Mouse (Mus musculus): Measurements from ENCODE around the gene Osbpl11.

Gene Osbpl11

DNA sequence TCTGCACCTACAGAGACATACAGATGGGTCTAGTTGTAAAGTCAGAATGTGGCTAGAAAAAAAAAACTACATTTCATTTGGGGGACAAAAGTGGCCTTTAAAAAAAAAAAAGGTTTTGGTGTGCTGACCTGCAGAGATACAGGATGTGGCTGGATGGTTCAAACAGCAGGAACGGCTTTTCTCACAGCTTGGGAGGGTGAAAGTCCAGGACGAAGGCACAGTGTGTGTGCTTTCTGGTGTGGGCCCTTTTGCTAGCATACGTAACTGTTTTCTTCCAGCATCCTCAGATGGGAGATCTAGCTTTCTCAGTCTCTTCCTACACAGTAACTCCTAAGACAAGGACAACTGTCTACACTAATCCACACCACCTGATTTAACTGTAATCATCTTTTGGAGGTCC is 4.1 kb upstream of the Osbpl11 start:
- no peaks in the 10 kb centered on the region for H3K9me3 ChIP-seq (ENCODE audit: low read length)
- TF ChIP-seq CTCF (conservative IDR thresholded peaks at IDR 0.05; ENCODE audit: low read length) (no peak), NANOG (IDR thresholded peaks at IDR 0.05; ENCODE audit: borderline replicate concordance, low read length) (no peak), POU5F1 (IDR thresholded peaks at IDR 0.05; ENCODE audit: borderline replicate concordance, low read length) (no peak)
- H3K4me1 ChIP-seq (replicated peaks; ENCODE audit: low read depth, low read length) = peaks cover 42% of the 10 kb centered on the region
- H3K36me3 ChIP-seq (ENCODE audit: insufficient read depth, low read length) = no peaks in the 10 kb centered on the region
- H3K27me3 ChIP-seq (ENCODE audit: insufficient read depth, low read length) = peaks cover 4% of the 10 kb centered on the region; the same call in 1 of the 2 replicates
- no peak overlapping the region for H3K4me3 ChIP-seq (replicated peaks; ENCODE audit: low read length)

DNA sequence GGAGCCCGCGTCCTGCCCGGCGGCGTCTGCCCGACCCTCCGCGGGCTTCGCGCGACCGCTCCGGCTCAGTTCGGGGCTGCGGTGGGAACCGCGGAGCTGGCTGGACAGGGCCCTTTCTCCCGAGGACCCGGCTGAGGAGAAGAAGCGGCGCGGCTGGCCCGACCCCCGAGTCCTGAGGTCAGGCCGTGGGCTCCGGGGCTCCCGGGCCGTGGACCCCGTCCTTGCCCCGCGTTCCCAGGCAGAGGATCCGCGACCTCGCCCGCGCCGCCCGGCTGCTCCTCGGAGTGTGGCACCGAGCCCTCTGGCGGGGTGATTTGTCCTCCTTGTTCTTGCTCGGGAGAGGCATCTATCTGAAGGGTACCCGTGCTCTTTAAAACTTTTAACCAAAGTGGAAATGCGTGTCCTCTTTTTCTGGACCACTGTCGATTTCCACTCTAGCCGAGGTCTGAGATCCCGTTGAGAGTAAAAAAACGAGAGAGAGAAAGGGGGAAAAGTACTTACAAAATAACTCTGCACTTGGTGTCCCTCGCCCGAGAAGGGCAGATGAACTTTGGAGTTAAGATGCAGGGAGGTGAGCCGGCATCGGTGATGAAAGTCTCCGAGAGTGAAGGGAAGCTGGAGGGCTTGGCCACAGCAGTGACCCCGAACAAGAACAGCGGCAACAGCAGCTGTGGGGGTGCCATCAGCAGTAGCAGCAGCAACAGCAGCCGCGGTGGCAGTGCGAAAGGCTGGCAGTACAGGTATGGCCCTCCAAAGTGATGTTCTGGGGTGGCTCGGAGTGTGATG is 583 bp downstream of the Osbpl11 start:
- no peaks in the 10 kb centered on the region for H3K9me3 ChIP-seq (ENCODE audit: low read length)
- no peak for TF ChIP-seq NANOG (IDR thresholded peaks at IDR 0.05; ENCODE audit: borderline replicate concordance, low read length)
- TF ChIP-seq CTCF (conservative IDR thresholded peaks at IDR 0.05; ENCODE audit: low read length) = no peak
- no peak for TF ChIP-seq POU5F1 (IDR thresholded peaks at IDR 0.05; ENCODE audit: borderline replicate concordance, low read length)
- peaks cover 11% of the 10 kb centered on the region for H3K36me3 ChIP-seq (ENCODE audit: insufficient read depth, low read length)
- no peaks in the 10 kb centered on the region for H3K27me3 ChIP-seq (ENCODE audit: insufficient read depth, low read length)
- peak overlapping the region; percentile 98 for H3K4me3 ChIP-seq (replicated peaks; ENCODE audit: low read length)
- peaks cover 37% of the 10 kb centered on the region for H3K4me1 ChIP-seq (replicated peaks; ENCODE audit: low read depth, low read length)

DNA sequence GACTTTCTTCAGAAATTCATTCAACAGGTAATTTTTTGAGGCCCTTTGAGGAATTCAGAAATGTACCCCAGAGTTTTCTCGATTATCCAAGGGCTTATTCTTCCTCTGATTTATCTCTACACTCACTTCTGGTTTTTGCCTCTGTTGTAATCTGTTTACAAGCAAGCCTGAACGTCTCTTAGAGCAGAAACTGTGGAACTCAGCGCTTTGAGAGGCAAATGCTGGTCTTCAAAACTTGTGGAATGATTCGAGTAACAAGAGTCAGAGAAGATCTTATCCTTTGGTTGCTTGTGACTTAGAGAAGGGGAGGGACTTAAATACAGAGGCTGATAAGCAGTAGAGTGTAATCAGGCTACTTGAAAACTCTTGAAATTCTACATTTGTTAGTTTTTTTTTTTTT is 1.3 kb downstream of the Osbpl11 start:
- Histone ChIP-seq H3K4me1 (replicated peaks; ENCODE audit: low read depth, low read length) (peaks cover 37% of the 10 kb centered on the region), H3K9me3 (ENCODE audit: low read length) (no peaks in the 10 kb centered on the region), H3K36me3 (ENCODE audit: insufficient read depth, low read length) (peaks cover 12% of the 10 kb centered on the region), H3K27me3 (ENCODE audit: insufficient read depth, low read length) (no peaks in the 10 kb centered on the region), H3K4me3 (replicated peaks; ENCODE audit: low read length) (peak overlapping the region; percentile 98)
- no peak for TF ChIP-seq CTCF (conservative IDR thresholded peaks at IDR 0.05; ENCODE audit: low read length)
- no peak for TF ChIP-seq NANOG (IDR thresholded peaks at IDR 0.05; ENCODE audit: borderline replicate concordance, low read length)
- no peak for TF ChIP-seq POU5F1 (IDR thresholded peaks at IDR 0.05; ENCODE audit: borderline replicate concordance, low read length)

DNA sequence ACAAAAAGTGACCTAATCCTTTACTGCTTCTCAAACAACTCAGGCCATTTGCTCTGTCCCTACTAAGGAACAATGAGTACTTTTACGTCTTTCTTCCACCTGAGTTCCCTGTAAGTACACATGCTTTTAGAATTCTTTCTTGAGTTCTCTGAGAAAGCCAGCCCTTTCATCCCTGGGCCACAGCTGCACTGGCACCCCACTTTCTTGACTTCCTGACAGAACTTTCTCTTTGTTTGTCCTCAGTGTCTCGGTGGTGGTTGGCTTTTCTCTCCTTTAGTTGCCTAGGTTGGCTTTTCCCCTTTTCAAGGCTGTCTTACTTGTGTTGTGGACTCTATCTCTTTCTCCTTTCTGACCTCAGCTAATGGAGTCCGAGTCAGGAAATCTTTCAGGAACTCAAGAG is 3.2 kb downstream of the Osbpl11 start:
- H3K4me3 ChIP-seq (replicated peaks; ENCODE audit: low read length) = no peak overlapping the region
- TF ChIP-seq CTCF (conservative IDR thresholded peaks at IDR 0.05; ENCODE audit: low read length) (no peak), NANOG (IDR thresholded peaks at IDR 0.05; ENCODE audit: borderline replicate concordance, low read length) (no peak), POU5F1 (IDR thresholded peaks at IDR 0.05; ENCODE audit: borderline replicate concordance, low read length) (no peak)
- peaks cover 37% of the 10 kb centered on the region for H3K4me1 ChIP-seq (replicated peaks; ENCODE audit: low read depth, low read length)
- H3K27me3 ChIP-seq (ENCODE audit: insufficient read depth, low read length) = no peaks in the 10 kb centered on the region
- H3K9me3 ChIP-seq (ENCODE audit: low read length) = no peaks in the 10 kb centered on the region
- peaks cover 20% of the 10 kb centered on the region for H3K36me3 ChIP-seq (ENCODE audit: insufficient read depth, low read length)

DNA sequence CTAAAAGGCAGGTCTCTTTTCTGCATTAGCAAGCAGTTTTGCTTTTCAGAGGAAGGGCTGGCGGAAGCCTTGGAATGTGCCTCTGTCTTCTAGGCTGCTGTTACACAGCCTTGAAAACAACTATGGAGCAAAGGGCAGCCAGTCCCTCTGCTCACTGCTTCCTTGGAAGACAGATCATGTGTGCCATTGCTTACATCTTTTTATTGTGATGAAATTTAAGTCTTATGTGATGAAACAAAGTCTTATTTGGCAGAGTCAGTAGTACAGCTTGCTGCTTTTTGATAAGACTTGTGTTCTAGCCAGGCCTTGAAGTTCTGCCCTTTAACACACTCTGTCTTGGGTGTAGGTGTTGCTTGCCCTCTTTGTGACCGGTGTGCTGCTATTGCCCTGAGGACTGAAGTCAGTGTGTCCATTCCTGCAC is 6.8 kb downstream of the Osbpl11 start:
- Histone ChIP-seq H3K4me1 (replicated peaks; ENCODE audit: low read depth, low read length) (peaks cover 32% of the 10 kb centered on the region), H3K27me3 (ENCODE audit: insufficient read depth, low read length) (no peaks in the 10 kb centered on the region), H3K4me3 (replicated peaks; ENCODE audit: low read length) (no peak overlapping the region), H3K9me3 (ENCODE audit: low read length) (no peaks in the 10 kb centered on the region), H3K36me3 (ENCODE audit: insufficient read depth, low read length) (peaks cover 27% of the 10 kb centered on the region)
- TF ChIP-seq CTCF (conservative IDR thresholded peaks at IDR 0.05; ENCODE audit: low read length) = no peak
- no peak for TF ChIP-seq POU5F1 (IDR thresholded peaks at IDR 0.05; ENCODE audit: borderline replicate concordance, low read length)
- no peak for TF ChIP-seq NANOG (IDR thresholded peaks at IDR 0.05; ENCODE audit: borderline replicate concordance, low read length)

DNA sequence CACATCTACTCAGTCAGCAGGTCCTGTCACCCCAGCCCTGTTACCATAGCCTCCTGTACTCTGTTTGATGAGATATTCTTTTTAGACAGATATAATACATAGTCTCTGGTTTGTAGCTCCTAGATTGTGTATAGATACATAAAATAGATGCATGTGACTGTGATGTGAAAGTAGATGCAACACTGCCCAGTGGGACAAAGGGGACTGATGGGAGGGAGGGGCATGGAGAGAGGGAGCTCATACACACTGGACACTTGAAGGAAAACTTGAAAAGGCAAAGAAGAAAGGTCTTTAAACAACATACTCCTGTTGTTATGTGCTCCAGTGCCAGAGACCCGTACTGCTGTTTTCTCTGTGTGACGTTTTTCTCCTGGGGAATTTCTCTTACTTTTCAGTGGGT is 7.4 kb downstream of the Osbpl11 start:
- Histone ChIP-seq H3K4me1 (replicated peaks; ENCODE audit: low read depth, low read length) (peaks cover 27% of the 10 kb centered on the region), H3K9me3 (ENCODE audit: low read length) (no peaks in the 10 kb centered on the region), H3K4me3 (replicated peaks; ENCODE audit: low read length) (no peak overlapping the region), H3K27me3 (ENCODE audit: insufficient read depth, low read length) (no peaks in the 10 kb centered on the region), H3K36me3 (ENCODE audit: insufficient read depth, low read length) (peaks cover 30% of the 10 kb centered on the region)
- no peak for TF ChIP-seq NANOG (IDR thresholded peaks at IDR 0.05; ENCODE audit: borderline replicate concordance, low read length)

DNA sequence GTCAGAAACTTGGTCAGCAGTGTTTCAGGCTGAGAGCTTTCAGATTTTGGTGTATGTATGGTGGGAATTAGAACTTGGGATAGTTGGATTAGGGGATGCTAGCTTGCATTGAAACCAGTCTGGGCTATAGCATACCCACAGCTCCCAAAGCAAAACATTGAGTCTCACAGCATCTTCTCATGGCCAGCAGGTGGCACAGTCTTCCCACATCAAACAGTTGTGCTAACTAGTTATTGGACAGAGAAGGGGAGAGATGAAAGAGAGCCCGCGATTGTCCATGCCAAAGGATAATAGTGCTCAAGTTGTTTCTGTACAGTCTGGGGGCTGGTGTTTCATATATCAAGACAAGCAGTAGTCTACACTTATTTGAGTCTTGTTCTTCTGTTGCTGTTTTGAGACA is 8.8 kb downstream of the Osbpl11 start:
- Histone ChIP-seq H3K27me3 (ENCODE audit: insufficient read depth, low read length) (no peaks in the 10 kb centered on the region), H3K36me3 (ENCODE audit: insufficient read depth, low read length) (peaks cover 31% of the 10 kb centered on the region), H3K4me3 (replicated peaks; ENCODE audit: low read length) (no peak overlapping the region), H3K4me1 (replicated peaks; ENCODE audit: low read depth, low read length) (peaks cover 17% of the 10 kb centered on the region), H3K9me3 (ENCODE audit: low read length) (no peaks in the 10 kb centered on the region)
- TF ChIP-seq CTCF (conservative IDR thresholded peaks at IDR 0.05; ENCODE audit: low read length) = peak; percentile 56
- no peak for TF ChIP-seq NANOG (IDR thresholded peaks at IDR 0.05; ENCODE audit: borderline replicate concordance, low read length)

DNA sequence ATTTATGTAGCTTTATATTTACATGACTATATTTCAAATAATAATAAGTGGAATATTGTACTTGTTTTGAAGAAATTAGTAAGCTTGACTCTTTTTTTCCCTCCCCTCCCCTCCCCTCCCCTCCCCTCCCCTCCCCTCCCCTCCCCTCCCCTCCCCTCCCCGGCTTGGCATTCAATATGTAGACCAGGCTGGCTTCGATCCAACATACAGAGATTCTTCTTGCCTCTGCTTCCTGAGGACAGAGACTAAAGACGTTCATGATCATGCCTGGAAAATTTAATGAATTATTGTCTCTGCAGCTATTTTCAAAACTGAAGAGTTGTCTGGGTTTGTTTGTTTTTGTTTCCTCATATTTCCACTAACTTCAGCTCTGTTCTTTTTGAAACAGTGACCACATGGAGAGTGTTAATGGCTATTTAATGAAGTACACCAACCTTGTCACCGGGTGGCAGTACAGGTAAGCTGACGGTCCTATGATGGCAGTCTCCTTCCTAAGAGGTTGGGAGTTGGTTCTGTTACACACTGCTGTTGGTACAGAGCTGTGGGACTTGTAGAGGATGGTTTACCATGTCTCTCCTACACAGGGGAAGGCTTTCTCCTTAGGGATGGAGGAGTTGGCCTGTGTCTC is 10.9 kb downstream of the Osbpl11 start:
- peaks cover 11% of the 10 kb centered on the region for H3K4me1 ChIP-seq (replicated peaks; ENCODE audit: low read depth, low read length)
- H3K4me3 ChIP-seq (replicated peaks; ENCODE audit: low read length) = no peak overlapping the region
- TF ChIP-seq POU5F1 (IDR thresholded peaks at IDR 0.05; ENCODE audit: borderline replicate concordance, low read length) = no peak
- TF ChIP-seq CTCF (conservative IDR thresholded peaks at IDR 0.05; ENCODE audit: low read length) = peak; percentile 34
- no peak for TF ChIP-seq NANOG (IDR thresholded peaks at IDR 0.05; ENCODE audit: borderline replicate concordance, low read length)
- peaks cover 38% of the 10 kb centered on the region for H3K36me3 ChIP-seq (ENCODE audit: insufficient read depth, low read length)
- H3K9me3 ChIP-seq (ENCODE audit: low read length) = no peaks in the 10 kb centered on the region
- H3K27me3 ChIP-seq (ENCODE audit: insufficient read depth, low read length) = no peaks in the 10 kb centered on the region
